Mouse (Mus musculus) left cerebral cortex, postnatal 4 days (tissue): Measurements from ENCODE around the gene Msantd2. TPM values are rescaled to one million over a fixed set of nuclear protein-coding genes. Genes with fewer than 3 reads are reported as not detected.
A peak's percentile ranks its signal among the peaks of the same experiment; 100 is the strongest.

Source experiments
- DNase-seq: peaks from one replicate; pipeline ENCODE4 v3.0.0-alpha.2; 2022
- intact Hi-C: fragments of 180-260 bp; cut with DNase I; formaldehyde crosslinking; loops from one replicate; pipeline ENCODE4 v1.15.1; 2025
- total RNA-seq, 2 experiments: library from RNA; stranded (reverse); gene quantifications; 2 replicates each; pipeline ENCODE4 v1.2.3; 2021

Msantd2 gene
- total RNA-seq, 2 experiments from 2014 or later = 45.4 to 56.0 TPM

- intact Hi-C loops = no loop called here
- no peak for DNase-seq
These were observed 51.8 kb downstream of the Msantd2 start for GRCm38 (mm10) chr9:37540701-37541575.

GRCm38 (mm10) chr9:37541851-37542642 is 52.9 kb downstream of the Msantd2 start:
- no peak for DNase-seq
- intact Hi-C loops = no loop called here

- intact Hi-C loops = no loop called here
- no peak for DNase-seq
These were observed 54.8 kb downstream of the Msantd2 start for GRCm38 (mm10) chr9:37543869-37544440.

GRCm38 (mm10) chr9:37544447-37545165 is 55.5 kb downstream of the Msantd2 start:
- intact Hi-C loops = loop anchor here (5.0 kb wide), 1 partner anchor 112 kb away; the partner anchor contains the start of gene Robo3
- peak; percentile 62 for DNase-seq

GRCm38 (mm10) chr9:37545166-37545610 is 56.1 kb downstream of the Msantd2 start:
- intact Hi-C loops = loop anchor here (5.0 kb wide), 1 partner anchor 113 kb away; the partner anchor contains the start of gene Robo3
- no peak for DNase-seq

GRCm38 (mm10) chr9:37545847-37546452 is 56.8 kb downstream of the Msantd2 start:
- no peak for DNase-seq
- intact Hi-C loops = loop anchor here (5.0 kb wide), 1 partner anchor 114 kb away; the partner anchor contains the start of gene Robo3

GRCm38 (mm10) chr9:37546889-37547288 is 57.8 kb downstream of the Msantd2 start:
- intact Hi-C loops = loop anchor here (5.0 kb wide), 1 partner anchor 115 kb away; the partner anchor contains the start of gene Robo3

GRCm38 (mm10) chr9:37550435-37550834 is 61.3 kb downstream of the Msantd2 start:
- no peak for DNase-seq
- intact Hi-C loops = loop anchor here (10.0 kb wide), 2 partner anchors 64 to 384 kb away; partner anchors contain the start of gene Spa17

More at GRCm38 (mm10) chr9:37546889-37547288, 57.8 kb downstream of the Msantd2 start:
- no peak for DNase-seq

- intact Hi-C loops = loop anchor here (10.0 kb wide), 2 partner anchors 63 to 383 kb away; partner anchors contain the start of gene Spa17
- DNase-seq = no peak
These were observed 62.8 kb downstream of the Msantd2 start for GRCm38 (mm10) chr9:37551751-37552531.

GRCm38 (mm10) chr9:37552536-37553293 is 63.6 kb downstream of the Msantd2 start, which contains the start of gene Nrgn:
TSS of gene Nrgn (minus strand) at chr9:37552904.
- peak; percentile 76 for DNase-seq
- intact Hi-C loops = loop anchor here (10.0 kb wide), 2 partner anchors 62 to 382 kb away; partner anchors contain the start of gene Spa17

- intact Hi-C loops = loop anchor here (10.0 kb wide), 2 partner anchors 61 to 381 kb away; partner anchors contain the start of gene Spa17
- no peak for DNase-seq
These were observed 65.2 kb downstream of the Msantd2 start for GRCm38 (mm10) chr9:37554279-37554678.

GRCm38 (mm10) chr9:37554838-37555748 is 66.0 kb downstream of the Msantd2 start, which contains the start of gene Siae:
TSS of gene Siae (plus strand) at chr9:37555698.
- intact Hi-C loops = loop anchor here (10.0 kb wide), 2 partner anchors 60 to 380 kb away; partner anchors contain the start of gene Spa17
- no peak for DNase-seq

GRCm38 (mm10) chr9:37556366-37556765 is 67.2 kb downstream of the Msantd2 start:
- no peak for DNase-seq
- intact Hi-C loops = loop anchor here (10.0 kb wide), 2 partner anchors 58 to 378 kb away; partner anchors contain the start of gene Spa17

GRCm38 (mm10) chr9:37560617-37561016 is 71.5 kb downstream of the Msantd2 start:
- intact Hi-C loops = no loop called here
- DNase-seq = no peak

GRCm38 (mm10) chr9:37563805-37564204 is 74.7 kb downstream of the Msantd2 start:
- no peak for DNase-seq
- intact Hi-C loops = no loop called here

GRCm38 (mm10) chr9:37567019-37567418 is 77.9 kb downstream of the Msantd2 start:
- intact Hi-C loops = no loop called here
- no peak for DNase-seq
